Mouse (Mus musculus) ES-Bruce4 (cell line): ENCODE measurements at regions not wholly inside any gene's neighbourhood (a gene's known extent, or its start where the extent isn't known, plus 50 kb on each side); places are given as distances from the start of the nearest gene placed in this dataset.
A peak's percentile ranks its signal among the peaks of the same experiment; 100 is the strongest.

Experiments used
- H3K27ac ChIP-seq: 2 replicates; pipeline ENCODE4 v1.5.1; 2012; ENCODE audit warnings: low read length, inconsistent platforms; ENCODE audit not compliant: insufficient read depth
- H3K27me3 ChIP-seq: 2 replicates; pipeline ENCODE4 v1.6.1; 2012; ENCODE audit warnings: mild to moderate bottlenecking, low read length, inconsistent platforms; ENCODE audit not compliant: control insufficient read depth, poor library complexity, insufficient read depth, severe bottlenecking
- H3K36me3 ChIP-seq: 2 replicates; pipeline ENCODE4 v1.6.1; 2012; ENCODE audit warnings: inconsistent platforms, mild to moderate bottlenecking, low read length, moderate library complexity; ENCODE audit not compliant: control insufficient read depth, poor library complexity, insufficient read depth, severe bottlenecking
- H3K4me1 ChIP-seq: one replicate; pipeline ENCODE4 v1.8.1; 2011; ENCODE audit warnings: low read length; ENCODE audit not compliant: control insufficient read depth, insufficient read depth
- H3K4me3 ChIP-seq: 2 replicates; pipeline ENCODE4 v1.5.1; 2011; ENCODE audit warnings: low read depth, mild to moderate bottlenecking, low read length
- H3K9ac ChIP-seq: 2 replicates; pipeline ENCODE4 v1.6.1; 2012; ENCODE audit warnings: low read depth, mild to moderate bottlenecking, inconsistent platforms; ENCODE audit not compliant: poor library complexity, severe bottlenecking
- H3K9me3 ChIP-seq: replicated peaks from 2 replicates; pipeline ENCODE4 v1.6.1; 2012; ENCODE audit warnings: mild to moderate bottlenecking, low read length, inconsistent platforms; ENCODE audit not compliant: control insufficient read depth, poor library complexity, insufficient read depth, severe bottlenecking
- CTCF ChIP-seq: IDR thresholded peaks from one replicate; pipeline ENCODE4 v1.8.1; 2011; ENCODE audit warnings: low read depth, low read length
- EP300 ChIP-seq: IDR thresholded peaks from 2 replicates; pipeline ENCODE4 v1.6.1; 2011; ENCODE audit warnings: low read depth, low read length; ENCODE audit not compliant: insufficient read depth
- POLR2A ChIP-seq: IDR thresholded peaks from one replicate; pipeline ENCODE4 v1.8.1; 2011; ENCODE audit warnings: low read length; ENCODE audit not compliant: insufficient read depth

- H3K9me3 ChIP-seq = peaks cover 46% of the 10 kb centered on the region
- TF ChIP-seq CTCF (no peak), POLR2A (no peak), EP300 (no peak)
- H3K36me3 ChIP-seq = 0 out of 2 replicates have a peak, but pooled peaks cover 2% of the 10 kb centered on the region
- H3K27ac ChIP-seq = no peak overlapping the region
- 0 out of 2 replicates have a peak, but pooled peaks cover 1% of the 10 kb centered on the region for H3K27me3 ChIP-seq
- no peak overlapping the region for H3K4me3 ChIP-seq
- no peaks in the 10 kb centered on the region for H3K4me1 ChIP-seq
- H3K9ac ChIP-seq = no peak overlapping the region
Observed at GRCm38 (mm10) chr17:50421476-50421875, 87.7 kb upstream of the Plcl2 start.

GRCm38 (mm10) chr17:50425110-50425509 lies 84.1 kb upstream of the Plcl2 start:
- no peak overlapping the region for H3K4me3 ChIP-seq
- 0 out of 2 replicates have a peak, but pooled peaks cover 2% of the 10 kb centered on the region for H3K36me3 ChIP-seq
- H3K9me3 ChIP-seq = peaks cover 30% of the 10 kb centered on the region
- H3K9ac ChIP-seq = no peak overlapping the region
- no peak overlapping the region for H3K27ac ChIP-seq
- H3K27me3 ChIP-seq = peaks cover 6% of the 10 kb centered on the region; the same call in 1 of the 2 replicates
- no peaks in the 10 kb centered on the region for H3K4me1 ChIP-seq
- TF ChIP-seq POLR2A (no peak), CTCF (no peak), EP300 (no peak)

GRCm38 (mm10) chr17:50425531-50425930 lies 83.7 kb upstream of the Plcl2 start:
- no peak overlapping the region for H3K9ac ChIP-seq
- H3K36me3 ChIP-seq = 0 out of 2 replicates have a peak, but pooled peaks cover 2% of the 10 kb centered on the region
- H3K4me3 ChIP-seq = no peak overlapping the region
- no peak overlapping the region for H3K27ac ChIP-seq
- H3K4me1 ChIP-seq = no peaks in the 10 kb centered on the region
- peaks cover 6% of the 10 kb centered on the region; the same call in 1 of the 2 replicates for H3K27me3 ChIP-seq
- peaks cover 26% of the 10 kb centered on the region for H3K9me3 ChIP-seq
- TF ChIP-seq EP300 (no peak), POLR2A (no peak), CTCF (no peak)

- Histone ChIP-seq H3K27me3 (peaks cover 6% of the 10 kb centered on the region; the same call in 1 of the 2 replicates), H3K36me3 (0 out of 2 replicates have a peak, but pooled peaks cover 2% of the 10 kb centered on the region), H3K4me1 (no peaks in the 10 kb centered on the region), H3K4me3 (no peak overlapping the region), H3K27ac (no peak overlapping the region), H3K9ac (no peak overlapping the region), H3K9me3 (peaks cover 20% of the 10 kb centered on the region)
- TF ChIP-seq CTCF (no peak), EP300 (0 out of 2 replicates have a peak, but pooled peaks have one; percentile 10)
Observed at GRCm38 (mm10) chr17:50426146-50426545, 83.1 kb upstream of the Plcl2 start.

GRCm38 (mm10) chr17:50427331-50428003 lies 81.7 kb upstream of the Plcl2 start:
- Histone ChIP-seq H3K9me3 (peaks cover 16% of the 10 kb centered on the region), H3K36me3 (0 out of 2 replicates have a peak, but pooled peaks cover 2% of the 10 kb centered on the region), H3K9ac (no peak overlapping the region), H3K4me1 (no peaks in the 10 kb centered on the region), H3K27me3 (peaks cover 6% of the 10 kb centered on the region; the same call in 1 of the 2 replicates), H3K27ac (no peak overlapping the region), H3K4me3 (no peak overlapping the region)
- no peak for TF ChIP-seq EP300
- TF ChIP-seq POLR2A = no peak
- no peak for TF ChIP-seq CTCF

- no peak overlapping the region for H3K9ac ChIP-seq
- H3K27ac ChIP-seq = no peak overlapping the region
- H3K4me1 ChIP-seq = no peaks in the 10 kb centered on the region
- TF ChIP-seq POLR2A (no peak), CTCF (no peak)
- H3K9me3 ChIP-seq = peaks cover 16% of the 10 kb centered on the region
- H3K27me3 ChIP-seq = peaks cover 6% of the 10 kb centered on the region; the same call in 1 of the 2 replicates
- no peak overlapping the region for H3K4me3 ChIP-seq
- H3K36me3 ChIP-seq = 0 out of 2 replicates have a peak, but pooled peaks cover 2% of the 10 kb centered on the region
Observed at GRCm38 (mm10) chr17:50428004-50428560, 81.1 kb upstream of the Plcl2 start.
